Mouse (Mus musculus): Measurements from ENCODE around the gene Kit.

The Kit gene

DNA sequence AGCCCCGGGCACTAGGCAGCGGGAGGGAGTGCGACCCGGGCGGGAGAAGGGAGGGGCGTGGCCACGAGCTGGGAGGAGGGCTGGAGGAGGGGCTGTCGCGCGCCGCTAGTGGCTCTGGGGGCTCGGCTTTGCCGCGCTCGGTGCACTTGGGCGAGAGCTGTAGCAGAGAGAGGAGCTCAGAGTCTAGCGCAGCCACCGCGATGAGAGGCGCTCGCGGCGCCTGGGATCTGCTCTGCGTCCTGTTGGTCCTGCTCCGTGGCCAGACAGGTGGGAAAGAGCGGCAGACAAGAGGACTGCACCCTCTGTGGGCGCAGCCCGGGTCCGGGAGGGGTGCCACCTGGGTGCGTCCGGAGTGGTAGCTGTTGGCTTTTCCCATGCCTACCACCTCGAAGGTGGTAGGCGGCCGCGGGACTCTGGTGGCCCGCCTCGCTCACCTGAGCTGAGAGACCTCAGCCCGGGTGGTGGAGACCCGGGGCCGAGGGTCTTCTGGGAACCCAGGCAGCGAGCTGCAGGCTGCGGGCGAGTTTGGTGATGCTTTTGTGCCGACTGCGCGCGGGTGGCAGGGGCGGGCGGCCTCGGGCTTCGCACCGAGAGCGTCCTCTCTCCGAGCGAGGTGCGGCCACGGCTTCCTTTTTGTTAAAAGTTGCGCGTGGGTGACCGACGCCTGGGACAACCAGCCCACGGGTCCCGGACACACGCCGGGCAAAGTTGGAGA lies at the start of gene Kit:
Kit (plus strand) TSS at position 65 of the 715 bp plus-strand sequence.
- peak; percentile 93 for DNase-seq (ENCODE audit: low spot score)

- DNase-seq (ENCODE audit: low spot score) = no peak
Observed at GRCm38 (mm10) chr5:75536156-75536555, 38.6 kb upstream of the Kit start.

DNA sequence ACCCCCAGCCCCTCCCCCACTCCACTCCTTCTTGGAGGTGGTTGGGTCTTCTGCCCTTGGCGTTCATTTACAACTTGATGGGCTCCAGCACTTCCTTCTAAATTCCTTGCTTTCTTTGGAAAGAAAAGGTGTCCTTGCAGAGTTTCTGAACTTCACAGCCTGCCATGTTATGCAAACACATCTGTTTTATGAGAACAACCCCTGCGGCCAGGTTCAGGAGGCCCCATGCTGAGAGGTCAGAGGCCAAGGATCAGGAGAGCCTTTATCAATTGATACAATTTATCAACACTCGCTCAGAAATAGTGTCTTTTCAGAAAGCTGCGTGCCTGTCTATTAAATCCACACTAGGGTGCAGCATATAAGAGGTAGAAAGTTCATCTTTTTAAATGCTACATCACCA lies 37.0 kb upstream of the Kit start:
- no peak for DNase-seq (ENCODE audit: low spot score)

- no peak for DNase-seq (ENCODE audit: low spot score)
Observed at GRCm38 (mm10) chr5:75538458-75538857, 36.3 kb upstream of the Kit start.

DNA sequence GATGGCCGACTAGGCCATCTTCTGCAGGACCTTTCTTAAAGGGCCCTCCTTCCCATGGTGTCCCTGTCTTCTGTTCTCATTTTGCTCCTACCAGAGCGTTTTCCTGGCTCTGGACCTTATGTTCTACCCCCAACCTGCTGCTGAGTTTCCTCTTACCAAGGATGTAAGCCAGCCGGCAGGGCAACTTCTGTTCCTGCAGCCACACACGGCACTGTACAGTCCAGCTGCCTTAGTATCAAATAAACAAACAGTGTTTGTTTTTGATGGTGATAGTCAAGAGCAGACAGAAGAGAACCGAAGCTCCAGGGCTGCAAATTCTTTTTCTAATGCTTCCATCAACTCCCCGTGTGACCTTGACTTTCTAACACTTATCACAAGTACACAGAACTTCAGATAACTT lies 35.6 kb upstream of the Kit start:
- no peak for DNase-seq (ENCODE audit: low spot score)

DNA sequence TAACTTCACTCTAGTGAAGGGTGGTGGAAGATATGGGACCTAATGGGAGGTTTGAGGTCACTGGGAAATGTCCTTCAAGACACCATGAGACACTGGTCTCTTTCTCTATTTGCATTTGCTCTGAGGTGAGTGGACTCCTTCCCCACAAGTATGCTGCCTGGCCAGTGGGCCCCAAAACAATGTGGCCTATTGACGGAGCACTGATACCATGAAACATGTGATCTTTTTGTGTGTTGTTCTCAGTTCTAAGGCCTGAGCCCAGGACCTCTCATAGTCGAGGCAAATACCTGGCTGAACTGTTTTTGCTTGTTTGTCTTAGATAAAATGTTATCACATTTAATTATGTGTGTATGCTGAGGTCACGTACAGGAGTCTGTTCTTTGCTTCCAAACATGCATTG lies 31.0 kb upstream of the Kit start:
- DNase-seq (ENCODE audit: low spot score) = no peak

GRCm38 (mm10) chr5:75544472-75545264 lies 30.0 kb upstream of the Kit start:
- no peak for DNase-seq (ENCODE audit: low spot score)

- no peak for DNase-seq (ENCODE audit: low spot score)
Observed at GRCm38 (mm10) chr5:75545265-75545643, 29.5 kb upstream of the Kit start.

DNA sequence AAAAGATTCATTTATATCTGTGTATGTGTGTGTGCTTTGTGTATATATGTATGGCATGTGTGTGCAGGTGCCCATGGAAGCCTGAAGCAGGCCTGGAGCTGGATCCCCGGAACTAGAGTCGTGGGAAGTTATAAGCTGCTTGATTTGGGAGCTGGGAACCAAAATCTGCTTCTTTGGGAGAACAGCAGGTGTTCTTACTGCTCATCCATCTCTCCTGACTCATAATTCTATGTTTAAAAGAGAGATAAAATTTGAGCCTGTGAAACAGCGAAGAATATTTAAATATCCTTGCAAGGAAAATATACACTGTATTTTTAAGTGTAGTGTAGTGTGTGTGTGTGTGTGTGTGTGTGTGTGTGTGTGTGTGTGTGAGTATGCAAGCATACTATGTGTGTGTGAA lies 21.7 kb upstream of the Kit start:
- DNase-seq (ENCODE audit: low spot score) = no peak

DNA sequence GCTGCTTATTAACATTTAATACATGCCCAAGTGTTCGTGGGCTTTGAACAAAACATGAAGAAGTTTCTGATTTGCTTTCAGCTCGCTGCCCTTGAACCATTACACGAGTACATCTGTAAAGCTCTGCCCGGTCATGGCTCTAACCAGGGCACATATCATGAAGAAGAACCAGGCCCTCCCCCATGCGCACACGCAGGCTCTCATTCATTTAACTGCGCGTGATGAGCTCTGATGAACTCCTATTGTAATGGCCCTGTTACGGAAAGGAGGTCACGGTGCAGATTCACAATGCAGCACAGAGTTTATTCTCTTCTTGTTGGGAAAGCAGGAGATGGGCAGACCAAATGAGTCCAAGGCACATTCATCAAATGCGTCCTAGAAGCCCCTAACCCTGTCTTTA lies 17.1 kb upstream of the Kit start:
- DNase-seq (ENCODE audit: low spot score) = peak; percentile 68

GRCm38 (mm10) chr5:75559291-75559690 lies 15.4 kb upstream of the Kit start:
- no peak for DNase-seq (ENCODE audit: low spot score)

DNA sequence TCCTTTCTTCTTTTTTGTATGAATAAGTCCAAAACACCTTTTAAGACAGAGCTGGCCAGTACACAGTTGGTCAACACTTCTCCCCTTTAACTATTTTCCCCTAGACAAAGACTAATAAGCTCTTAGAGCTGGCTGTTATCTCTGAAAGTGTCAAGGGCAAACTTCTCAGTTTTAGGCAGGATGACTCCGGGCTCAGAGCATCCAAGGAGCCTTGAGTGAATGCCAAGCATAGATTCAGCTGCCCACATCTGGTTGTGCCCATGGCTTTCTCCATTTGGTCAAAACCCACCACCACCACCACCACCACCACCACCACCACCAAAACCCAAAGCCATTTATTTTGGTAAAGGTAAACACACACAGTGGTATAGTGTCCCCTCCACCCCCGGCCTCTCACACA lies 13.5 kb upstream of the Kit start:
- DNase-seq (ENCODE audit: low spot score) = no peak

DNA sequence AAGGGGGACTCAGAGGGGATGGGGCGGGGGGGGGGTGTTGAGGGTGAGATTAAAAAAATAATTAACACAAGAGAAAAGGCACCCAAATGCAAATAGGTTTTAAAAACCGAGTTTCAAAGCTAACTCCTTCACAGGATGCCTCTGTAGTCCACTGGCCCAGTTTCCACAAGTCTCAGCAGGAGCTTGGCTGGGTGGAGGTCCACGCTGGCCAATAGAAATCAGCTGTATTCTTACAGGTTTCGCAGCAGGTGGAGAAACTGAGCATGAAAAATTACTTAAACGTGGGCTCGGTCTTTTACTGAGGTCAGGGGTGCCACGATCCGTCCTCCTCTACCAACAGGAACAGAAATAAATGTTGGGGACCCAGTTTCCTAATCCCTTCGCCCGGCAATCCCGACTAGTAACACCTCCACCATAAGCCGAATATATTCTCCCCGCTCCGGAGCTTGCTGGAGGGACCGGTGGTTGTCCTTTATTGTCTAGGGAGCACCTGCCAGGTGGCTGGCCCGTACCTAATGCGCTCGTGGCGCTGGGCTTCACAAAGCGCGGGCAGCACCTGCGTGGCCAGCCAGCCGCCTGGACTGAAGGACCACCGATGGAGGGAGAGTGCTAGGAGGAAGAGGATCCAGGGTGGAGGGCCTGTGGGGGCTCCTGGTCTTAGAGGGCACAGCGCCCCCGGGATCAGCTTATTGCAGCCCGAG lies 415 bp upstream of the Kit start:
- DNase-seq (ENCODE audit: low spot score) = no peak

DNA sequence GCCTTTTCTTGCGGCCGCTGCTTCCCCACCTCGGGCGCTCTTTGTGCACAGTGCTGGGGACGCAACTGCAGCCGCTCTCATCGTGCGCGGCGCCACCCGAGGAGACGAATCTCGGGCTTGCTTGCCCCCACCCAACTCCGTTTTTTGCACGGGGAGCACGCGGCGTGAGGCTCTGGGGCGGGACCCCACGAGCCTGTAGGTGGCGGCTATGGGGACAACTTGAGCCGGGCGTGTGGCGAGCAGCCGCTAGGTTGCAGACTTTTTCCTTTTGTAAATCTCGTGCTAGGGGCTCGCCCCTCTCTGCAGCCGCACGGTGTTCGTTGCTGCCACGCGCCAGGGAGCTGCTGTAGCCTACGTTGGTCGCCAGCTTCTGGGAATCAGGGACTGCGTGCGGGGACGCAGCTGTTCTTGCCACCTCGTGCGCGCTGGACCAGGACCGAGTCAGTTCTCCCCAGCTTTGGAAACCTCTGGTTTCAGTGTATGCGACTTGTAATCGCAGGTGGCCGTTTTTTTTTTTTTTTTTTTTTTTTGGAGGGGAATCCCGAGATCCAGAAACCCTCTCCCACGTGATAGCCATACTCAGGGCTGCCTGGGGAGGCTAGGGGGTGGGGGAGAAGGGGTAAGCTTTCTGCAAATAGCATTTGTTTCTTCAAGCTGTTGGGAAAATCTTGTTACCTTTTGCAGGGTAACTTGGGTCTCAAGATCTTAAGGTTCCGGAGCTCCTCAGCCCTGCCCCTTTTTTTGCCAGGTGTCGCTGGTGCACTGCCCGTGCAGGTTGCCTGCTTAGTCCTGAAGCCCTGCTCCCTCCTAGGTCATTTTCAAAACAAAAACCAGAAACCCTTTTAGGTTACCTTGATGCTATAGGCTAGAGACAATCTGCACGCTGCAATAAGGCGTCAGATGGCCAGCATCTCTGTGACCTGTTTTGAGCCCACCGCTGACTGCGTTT lies 1.1 kb downstream of the Kit start:
- DNase-seq (ENCODE audit: low spot score) = peak; percentile 84

GRCm38 (mm10) chr5:75576741-75577140 lies 2.0 kb downstream of the Kit start:
- DNase-seq (ENCODE audit: low spot score) = no peak

GRCm38 (mm10) chr5:75578141-75578540 lies 3.4 kb downstream of the Kit start:
- no peak for DNase-seq (ENCODE audit: low spot score)

DNA sequence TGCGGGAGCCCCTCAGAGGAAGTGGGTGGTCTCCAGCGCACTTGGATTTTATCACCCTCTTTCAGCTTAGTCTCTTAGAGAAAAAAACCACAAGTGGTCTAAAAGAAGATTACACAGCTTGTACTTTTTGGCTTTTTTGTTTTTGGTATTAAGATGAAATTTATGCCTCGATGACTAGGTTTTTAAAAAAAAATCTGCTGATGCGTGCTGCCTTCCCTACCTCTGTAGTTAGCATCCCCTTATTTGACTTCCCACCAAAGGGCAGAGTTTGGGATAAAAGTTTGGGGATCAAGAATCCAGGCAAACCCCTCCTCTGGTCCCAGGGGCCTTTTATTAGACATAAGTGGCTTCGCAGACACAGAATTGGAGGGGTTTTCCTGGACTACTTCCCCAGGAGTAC lies 4.5 kb downstream of the Kit start:
- no peak for DNase-seq (ENCODE audit: low spot score)

GRCm38 (mm10) chr5:75579646-75580268 lies 5.0 kb downstream of the Kit start:
- no peak for DNase-seq (ENCODE audit: low spot score)

- no peak for DNase-seq (ENCODE audit: low spot score)
Observed at GRCm38 (mm10) chr5:75581926-75582325, 7.2 kb downstream of the Kit start.

DNA sequence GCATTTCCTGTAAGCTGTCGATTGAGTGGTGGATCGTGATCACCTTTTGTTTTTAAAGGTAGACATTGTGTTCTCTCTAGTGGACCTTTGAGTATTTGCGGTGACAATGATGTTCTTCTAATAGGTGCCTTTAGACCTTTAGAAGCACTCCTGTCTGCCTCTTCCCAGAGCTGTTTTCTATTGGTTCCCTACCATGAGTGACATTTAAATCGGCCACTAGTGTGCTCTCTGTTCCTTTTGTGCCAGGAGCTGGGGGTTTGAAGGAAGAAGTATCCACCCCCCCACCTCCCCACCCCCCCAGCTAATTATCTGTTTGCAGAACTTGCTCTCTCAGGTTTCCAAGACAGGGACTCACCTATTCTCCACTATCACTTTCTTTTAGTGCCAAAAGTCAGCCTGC lies 13.1 kb downstream of the Kit start:
- DNase-seq (ENCODE audit: low spot score) = no peak

DNA sequence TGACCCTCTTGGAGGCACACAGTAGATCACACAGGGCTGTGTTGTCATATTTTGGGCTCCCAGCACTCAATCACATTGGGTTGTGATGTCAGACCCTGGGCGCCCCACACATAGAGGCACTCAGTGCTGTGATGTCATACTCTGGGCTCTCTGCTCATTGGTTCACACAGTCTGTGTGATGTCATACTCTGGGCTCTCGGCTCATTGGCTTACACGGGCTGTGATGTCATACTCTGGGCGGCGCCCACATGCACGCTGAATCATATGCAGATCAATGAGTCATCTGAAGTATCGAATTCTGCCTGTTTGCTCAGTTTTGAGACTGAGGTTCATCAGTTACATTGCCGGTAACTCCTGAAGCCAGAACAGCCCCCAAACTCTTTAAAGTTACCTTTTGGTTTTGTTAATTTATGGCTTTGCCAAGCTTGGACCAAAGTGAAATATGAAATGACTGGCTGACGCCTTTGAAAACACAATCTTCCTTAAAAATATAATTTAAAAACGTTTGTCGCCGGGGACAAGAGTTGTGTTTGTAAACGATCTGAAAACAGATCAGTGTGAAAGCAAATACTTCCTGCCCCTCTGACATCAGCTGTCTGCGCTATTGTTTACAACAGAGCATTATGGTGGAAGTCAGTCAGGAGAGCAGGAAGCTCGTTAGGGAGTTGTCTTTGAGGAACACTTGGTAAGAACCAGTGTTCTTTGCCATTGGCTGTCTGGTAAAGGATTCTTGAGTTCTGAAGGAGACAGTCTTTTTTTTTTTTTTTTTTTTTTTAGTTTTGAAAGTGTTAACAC lies 15.0 kb downstream of the Kit start:
- no peak for DNase-seq (ENCODE audit: low spot score)

All from retina, embryonic 14.5 days (tissue).